Mouse (Mus musculus) heart, postnatal 4 days (tissue): ENCODE results near the gene Hist2h2bb. TPM values are rescaled to one million over a fixed set of nuclear protein-coding genes. Genes with fewer than 3 reads are reported as not detected.
A peak's percentile ranks its signal among the peaks of the same experiment; 100 is the strongest.
"Not testable (repeated sequence)": the region's sequence is repeated elsewhere in the genome, so short reads cannot be mapped to it uniquely, and the experiment has no call there.

Experiments
- DNase-seq: peaks from one replicate; pipeline ENCODE4 v3.0.0; 2021
- total RNA-seq, 2 experiments: library from RNA; stranded (reverse); gene quantifications; 2 replicates each; pipeline ENCODE4 v1.2.3; 2021

The Hist2h2bb gene
- total RNA-seq, 2 experiments from 2014 or later, result 767 to 799 TPM

DNA sequence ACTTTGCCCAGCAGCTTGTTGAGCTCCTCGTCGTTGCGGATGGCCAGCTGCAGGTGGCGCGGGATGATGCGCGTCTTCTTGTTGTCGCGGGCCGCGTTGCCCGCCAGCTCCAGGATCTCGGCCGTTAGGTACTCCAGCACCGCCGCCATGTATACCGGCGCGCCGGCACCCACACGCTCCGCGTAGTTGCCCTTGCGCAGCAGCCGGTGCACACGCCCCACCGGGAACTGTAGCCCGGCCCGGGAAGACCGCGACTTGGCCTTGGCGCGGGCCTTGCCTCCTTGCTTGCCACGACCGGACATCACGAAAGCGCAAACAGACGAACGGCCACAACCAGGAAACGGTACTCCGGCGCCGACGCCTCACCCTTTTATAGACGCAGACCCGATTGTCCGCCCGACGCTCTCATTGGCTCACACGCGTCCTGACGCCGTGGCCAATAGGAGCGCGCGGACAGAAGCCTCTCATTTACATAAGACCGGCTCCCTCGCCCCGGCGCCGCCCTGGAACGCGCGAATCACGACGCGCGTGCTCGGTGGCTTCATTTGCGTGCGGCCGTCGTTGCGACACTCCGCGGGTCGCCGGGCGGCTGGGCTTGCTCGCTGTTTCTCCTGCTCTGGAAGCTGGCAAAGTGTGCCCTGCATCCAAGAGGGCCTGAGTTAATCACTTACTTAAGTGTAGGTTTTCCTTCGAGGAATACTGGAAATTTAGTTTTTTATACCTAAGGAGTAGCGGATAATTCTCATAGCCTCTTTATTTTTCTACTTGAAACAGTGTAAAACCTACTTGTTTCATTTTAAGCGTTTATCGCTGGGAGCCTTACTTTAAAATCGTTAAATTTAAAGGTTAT, 29.4 kb upstream of the Hist2h2bb start, which contains the start of gene Hist2h2aa2:
Gene Hist2h2aa2, minus strand, starts transcription at position 328 of the 850 bp plus-strand sequence.
- DNase-seq, result peak; percentile 96

DNA sequence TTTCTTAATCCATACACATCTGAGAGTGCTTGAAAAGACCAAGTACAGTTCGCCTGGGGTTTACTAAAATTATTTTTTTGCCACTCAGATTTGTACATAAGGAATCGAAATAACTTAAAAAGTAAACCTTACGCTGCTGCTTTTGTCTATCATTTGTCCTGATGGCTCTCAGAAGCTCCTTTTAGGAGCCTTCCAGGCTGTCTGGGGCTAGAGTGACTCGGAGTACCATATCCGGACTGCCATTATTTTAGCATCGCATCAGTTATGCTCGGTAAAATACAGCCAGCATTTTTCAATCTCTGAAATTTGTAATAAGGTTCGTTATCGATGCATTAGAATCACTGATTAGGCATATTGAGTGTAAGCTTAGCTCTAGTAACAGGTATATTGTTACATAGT, 28.8 kb upstream of the Hist2h2bb start:
- no peak for DNase-seq

DNA sequence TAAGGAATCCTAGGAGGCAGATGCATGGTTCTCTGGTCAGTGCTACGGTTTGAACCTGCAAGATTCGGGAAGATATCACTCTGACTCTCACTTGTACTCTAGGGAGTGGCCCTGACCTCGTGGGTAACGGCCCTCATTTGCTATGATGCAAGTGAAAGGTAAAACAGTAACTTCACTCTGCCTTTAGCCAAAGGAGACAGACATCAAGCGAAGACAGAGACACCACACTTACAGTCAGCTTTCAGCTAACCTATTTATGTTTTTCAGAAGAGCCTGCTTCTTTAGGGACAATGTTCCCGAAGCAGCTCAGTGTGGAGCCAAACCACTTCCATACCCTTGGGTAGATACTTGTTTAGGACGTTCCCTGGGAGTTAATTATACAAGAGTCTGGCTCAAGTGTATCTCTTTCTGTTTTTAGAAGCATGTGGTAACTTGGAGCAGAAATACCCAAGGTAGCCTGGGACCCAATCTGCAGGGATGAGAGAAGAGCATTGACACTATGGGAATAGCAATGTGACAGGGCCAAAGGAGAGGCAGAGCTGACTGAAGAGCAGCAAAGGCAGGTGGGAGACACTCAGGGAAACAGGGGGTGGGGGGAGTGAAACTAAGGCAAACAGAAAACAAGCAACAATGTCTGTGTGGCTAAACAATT, 25.5 kb upstream of the Hist2h2bb start:
- no peak for DNase-seq

DNA sequence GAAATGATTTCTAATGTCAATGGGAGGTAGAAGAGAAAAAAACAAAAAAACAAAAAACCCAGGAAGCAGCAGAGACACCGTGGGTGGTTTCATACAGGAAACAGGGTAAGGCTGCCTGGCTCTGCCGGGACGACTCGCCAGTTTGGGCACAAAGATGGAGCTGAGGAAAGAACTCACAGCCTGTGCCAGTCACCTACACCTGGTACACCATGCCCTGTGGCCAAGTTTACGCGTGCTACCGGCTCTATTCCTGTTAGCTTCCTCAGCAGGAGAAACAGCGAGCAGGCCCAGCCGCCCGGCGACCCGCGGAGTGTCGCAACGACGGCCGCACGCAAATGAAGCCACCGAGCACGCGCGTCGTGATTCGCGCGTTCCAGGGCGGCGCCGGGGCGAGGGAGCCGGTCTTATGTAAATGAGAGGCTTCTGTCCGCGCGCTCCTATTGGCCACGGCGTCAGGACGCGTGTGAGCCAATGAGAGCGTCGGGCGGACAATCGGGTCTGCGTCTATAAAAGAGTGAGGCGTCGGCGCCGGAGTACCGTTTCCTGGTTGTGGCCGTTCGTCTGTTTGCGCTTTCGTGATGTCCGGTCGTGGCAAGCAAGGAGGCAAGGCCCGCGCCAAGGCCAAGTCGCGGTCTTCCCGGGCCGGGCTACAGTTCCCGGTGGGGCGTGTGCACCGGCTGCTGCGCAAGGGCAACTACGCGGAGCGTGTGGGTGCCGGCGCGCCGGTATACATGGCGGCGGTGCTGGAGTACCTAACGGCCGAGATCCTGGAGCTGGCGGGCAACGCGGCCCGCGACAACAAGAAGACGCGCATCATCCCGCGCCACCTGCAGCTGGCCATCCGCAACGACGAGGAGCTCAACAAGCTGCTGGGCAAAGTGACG, 24.3 kb upstream of the Hist2h2bb start, which contains the start of gene Hist2h2aa1:
Gene Hist2h2aa1, plus strand, starts transcription at position 495 of the 884 bp plus-strand sequence.
- peak; percentile 84 for DNase-seq

DNA sequence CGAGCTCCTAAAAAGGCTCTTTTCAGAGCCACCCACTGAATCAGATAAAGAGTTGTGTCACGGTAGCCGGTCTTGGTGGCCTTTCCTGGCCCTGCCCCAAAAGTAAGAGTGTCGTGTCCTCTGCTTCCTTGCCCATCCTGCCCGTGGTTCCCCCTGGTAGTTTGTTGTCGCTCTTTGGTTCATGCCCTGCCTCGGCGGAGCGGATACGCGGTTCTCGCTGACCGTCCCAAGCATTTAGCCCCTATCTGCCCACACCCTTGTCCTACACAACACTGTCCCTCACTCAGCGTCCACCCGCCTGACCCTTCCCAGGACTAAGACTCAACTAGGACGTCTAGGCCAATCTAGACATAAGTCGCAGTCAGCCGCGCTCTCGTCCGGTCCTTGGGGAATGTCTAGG, 23.5 kb upstream of the Hist2h2bb start:
- DNase-seq, result not testable (repeated sequence)

DNA sequence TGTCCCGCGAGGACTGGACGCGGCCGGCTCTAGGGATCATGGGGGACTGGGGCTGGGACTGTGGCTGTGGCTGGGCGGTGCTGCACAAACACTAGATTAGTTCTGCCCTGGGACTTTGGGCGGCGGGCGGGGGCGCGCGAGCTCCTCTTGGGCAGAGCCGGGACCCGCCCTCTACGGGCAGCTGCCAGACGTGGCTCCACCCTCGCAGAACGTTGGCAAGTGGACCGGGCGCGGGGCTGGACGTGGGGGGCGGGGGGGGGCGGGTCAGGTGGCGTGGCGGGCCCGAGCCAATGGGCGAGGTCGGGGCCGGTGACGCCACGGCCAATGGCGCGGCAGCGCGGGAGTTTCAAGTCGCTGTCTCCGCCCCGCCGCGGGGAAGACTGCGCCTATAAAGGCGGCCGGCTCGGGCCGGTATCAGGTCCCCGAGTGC, 23.1 kb upstream of the Hist2h2bb start, which contains the start of gene Hist2h3c1:
Gene Hist2h3c1, plus strand, starts transcription at position 259 of the 430 bp plus-strand sequence.
- not testable (repeated sequence) for DNase-seq

DNA sequence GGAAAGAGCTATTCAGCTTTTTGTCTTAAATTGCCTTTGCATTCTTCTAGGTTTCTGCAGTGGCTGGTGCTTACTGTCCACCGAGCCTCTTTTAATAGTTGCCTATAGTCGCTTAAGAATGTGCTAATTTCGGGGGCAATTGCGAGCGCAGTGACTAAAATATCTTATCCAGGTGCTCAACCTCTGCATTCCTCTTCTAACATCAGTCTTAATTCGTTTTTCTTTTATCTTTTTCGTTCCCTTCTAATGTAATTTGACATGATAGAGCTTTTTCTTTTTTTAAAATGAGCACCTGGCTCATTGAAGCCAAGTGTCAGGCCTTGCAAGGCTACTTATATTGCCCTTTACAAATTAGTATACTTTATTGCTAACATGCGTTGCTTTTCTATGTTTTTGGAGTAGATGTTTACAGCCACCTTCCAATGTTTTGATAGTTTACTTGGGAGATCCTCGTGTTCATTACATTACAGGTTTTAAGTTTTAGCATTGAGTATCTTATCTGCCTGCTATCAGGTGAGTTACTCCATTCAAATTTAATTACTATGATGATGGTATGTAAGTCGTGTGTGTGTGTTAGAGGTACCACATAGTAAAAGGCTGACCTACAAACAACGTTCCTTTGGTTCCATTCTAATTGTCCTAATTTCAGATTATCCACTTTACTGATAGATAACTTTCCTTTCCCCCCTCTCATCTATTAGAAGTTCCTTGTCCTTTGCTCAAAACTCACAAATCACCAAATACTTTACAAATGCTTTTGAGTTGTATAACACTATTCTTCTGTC, 22.0 kb upstream of the Hist2h2bb start:
- no peak for DNase-seq

DNA sequence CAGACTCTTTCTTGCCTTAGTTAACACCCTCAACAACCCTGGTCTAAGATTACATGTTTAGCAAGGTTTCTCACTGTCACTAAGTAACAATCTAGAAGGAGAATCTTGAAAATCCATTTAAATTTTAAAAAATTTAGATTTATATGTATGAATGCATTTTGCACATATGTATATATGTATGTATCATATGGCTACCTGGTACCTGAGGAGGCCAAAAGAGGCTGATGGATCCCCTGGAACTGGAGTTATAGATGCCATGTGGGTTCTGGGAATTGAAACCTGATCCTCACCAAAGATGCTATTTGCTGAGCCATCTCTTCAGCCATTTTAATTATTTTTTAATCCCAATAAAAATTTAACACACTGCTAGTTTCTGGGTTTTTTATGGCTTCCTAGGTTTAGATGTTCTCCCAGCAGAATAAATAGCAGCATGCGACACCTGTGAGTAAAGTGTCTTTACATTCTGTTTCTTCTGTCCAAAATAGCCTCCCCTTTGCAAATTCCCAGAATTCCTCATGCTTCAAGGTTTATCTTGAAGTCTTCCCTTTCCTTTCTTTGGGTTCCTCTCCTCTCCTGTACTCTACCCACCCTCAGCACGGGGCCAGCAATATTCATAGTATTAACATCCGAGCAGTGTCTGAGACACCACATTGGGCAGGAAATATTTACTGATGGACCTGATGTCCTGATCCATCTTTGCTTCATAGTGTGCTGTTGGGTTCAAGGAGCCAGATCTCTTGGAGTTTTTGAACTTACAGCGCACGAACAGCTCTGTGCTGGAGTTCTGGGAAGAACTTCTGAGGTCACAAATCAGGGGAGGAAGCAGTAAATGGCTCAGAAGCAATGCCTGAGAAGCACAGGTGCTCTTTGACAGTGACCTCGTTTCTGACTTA, 21.2 kb upstream of the Hist2h2bb start:
- DNase-seq, result no peak

DNA sequence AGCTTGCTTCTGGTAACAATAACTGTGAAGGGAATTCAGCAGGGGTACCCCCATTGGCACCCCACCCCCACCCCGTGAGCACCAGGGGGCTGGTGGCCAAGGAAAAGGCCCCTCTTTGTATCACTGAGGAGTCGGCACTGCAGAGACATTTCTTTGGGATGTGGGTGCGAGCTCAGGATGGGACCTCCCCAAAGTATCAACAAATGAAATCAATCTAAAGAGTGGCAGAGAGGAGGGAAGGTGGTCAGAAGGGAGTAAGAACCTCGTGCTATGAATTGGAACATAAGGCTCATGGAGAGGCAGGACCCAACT, 20.6 kb upstream of the Hist2h2bb start:
- DNase-seq, result no peak

DNA sequence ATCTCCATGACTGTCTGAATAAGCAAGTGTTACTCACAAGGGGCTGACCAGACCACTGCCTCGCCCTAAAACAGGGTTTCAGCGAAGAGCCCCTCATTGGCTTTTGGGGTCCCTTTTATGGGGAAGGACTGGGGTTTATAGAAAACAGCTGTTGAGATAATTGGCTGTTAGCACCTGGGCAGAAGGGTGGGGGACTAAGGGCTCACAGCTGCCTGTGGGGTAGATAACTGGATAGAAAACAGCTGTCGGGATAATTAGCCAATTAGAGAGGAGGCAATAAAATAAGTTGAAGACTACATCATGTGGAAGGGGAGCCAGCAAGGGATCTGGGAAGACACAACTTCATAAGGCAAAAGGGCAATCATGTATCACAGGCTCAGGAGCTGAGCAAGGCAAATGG, 18.7 kb upstream of the Hist2h2bb start:
- DNase-seq, result no peak

DNA sequence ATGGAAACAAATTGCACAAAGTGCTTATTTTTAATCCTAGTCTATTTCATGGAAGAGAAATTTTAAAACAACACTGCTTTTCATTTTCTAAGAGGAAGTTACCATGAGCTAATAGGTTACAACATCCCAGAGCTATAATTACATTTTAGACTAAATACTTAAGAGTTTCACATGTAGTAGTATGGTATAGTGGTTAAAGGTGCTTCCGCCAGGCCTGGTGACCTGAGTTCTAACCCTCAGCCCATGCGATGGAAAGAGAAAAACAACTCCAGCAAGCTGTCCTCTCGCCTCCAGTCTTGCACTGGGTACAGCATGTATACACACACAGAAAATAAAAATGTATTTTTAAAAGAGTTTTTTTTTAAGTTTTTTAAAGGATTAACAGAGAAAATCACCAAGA, 17.8 kb upstream of the Hist2h2bb start:
- no peak for DNase-seq

DNA sequence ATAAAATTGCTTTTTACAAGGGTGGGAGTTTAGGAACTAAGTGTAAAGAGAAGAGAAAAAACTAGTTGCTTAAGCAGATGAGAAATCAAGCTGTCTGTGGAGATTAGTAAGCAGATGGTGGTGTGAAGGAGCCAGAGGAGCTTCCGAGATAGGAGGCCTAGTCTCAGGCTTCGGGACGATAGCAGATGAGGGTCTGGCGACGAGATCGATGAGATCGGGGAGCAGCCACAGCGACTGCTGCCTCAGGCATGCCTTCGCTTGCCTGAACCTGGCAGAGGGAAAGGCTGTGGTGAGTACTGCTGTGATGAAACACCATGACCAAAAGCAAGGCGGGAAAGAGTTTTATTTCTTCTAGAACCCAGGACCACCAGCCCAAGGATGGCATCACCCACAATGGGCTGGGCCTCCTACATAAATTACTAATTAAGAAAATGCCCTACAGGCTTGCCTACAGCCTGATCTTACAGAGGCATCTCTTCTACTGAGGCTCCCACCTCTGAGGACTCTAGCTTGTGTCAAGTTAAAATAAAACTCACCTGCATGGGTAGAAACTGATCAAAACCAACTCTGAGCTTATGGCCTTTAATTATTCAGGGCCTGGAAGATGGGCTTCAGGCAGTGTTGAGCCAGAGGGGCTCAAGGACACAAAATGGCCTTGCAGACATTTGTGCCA, 14.7 kb upstream of the Hist2h2bb start:
- no peak for DNase-seq

DNA sequence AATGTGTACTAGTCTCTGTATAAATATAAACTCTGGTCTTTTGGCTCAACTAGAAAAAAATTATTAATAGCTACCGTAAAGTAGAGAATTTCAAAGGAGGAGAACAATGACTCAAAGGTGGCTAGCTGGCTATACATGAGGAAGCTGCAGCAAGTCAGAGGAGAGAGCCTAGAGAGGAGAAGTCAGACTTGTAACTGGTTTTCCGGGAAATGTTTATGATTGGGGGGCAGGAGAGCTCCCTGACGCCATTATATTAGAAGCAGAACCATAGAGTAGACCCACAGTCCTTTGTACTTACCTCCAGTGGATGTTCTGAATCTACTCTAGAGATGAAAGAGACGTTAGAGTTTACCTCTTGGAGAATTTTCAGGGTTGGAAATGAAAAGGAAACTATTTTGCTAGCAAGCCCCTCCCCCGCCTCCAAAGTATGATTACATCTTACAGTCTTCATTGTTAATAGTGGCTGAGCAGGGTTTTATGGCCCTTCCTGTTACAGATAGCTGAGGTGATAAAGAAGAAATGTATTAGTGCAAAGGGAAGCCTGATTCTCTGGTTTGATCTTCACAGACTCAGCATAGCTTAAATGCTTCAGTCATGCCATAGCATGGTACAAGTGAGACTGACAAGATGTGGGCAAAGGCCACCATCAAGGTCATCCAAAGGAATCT, 13.5 kb upstream of the Hist2h2bb start:
- DNase-seq, result no peak

DNA sequence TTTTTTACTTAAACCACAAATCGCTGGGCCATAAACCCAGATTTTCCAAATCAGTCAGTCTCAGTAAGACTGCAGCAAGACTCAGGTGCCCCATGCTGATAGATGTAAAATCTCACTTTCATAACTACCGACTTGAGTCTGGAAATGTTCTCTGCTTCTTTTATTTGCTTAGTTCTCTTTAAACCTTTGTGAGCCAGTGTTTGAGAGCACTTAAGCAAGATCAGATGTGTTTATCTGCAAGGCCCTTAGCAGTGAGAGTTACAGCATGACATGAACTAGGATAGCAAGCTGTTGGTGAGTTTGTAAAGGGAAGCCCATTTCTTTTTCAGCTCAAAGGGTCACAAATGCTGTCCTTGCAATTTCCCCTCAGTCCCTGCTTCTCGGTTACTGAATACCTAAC, 12.4 kb upstream of the Hist2h2bb start:
- DNase-seq, result no peak

DNA sequence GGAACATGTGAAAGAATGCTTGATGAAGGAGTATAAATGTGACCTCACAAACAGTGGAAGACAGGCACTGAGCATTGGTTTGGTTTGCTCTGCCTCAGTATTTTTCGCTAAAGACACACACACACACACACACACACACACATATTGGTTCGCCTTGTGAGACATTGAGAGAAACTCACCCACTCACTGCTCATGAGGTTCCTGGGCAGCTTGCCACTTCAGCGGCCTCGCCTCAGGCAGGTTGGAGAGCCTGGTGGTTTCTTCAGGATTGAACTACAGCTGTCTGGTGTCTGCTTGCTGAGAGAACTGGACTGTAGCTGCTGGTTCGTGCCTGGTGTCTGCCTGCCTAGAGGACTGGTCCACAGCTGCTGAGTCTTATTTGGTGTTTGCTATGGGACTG, 9.3 kb upstream of the Hist2h2bb start:
- no peak for DNase-seq

DNA sequence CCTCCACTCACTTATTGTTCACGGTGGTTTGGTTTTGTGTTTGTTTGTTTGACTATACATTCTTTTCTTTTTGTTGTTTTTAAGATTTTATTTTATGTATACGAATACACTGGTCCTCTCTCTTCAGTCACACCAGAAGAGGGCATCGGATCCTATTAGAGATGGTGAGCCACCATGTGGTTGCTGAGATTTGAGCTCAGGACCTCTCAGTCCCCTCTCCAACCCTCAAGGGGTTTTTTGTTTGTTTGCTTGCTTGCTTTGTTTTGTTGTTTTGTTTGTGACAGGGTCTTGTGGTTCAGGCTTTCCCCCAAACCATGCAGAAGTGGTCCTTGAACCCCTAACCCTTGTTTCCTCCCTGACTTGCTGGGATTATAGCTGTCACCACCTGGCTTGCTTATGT, 7.9 kb upstream of the Hist2h2bb start:
- DNase-seq, result no peak

DNA sequence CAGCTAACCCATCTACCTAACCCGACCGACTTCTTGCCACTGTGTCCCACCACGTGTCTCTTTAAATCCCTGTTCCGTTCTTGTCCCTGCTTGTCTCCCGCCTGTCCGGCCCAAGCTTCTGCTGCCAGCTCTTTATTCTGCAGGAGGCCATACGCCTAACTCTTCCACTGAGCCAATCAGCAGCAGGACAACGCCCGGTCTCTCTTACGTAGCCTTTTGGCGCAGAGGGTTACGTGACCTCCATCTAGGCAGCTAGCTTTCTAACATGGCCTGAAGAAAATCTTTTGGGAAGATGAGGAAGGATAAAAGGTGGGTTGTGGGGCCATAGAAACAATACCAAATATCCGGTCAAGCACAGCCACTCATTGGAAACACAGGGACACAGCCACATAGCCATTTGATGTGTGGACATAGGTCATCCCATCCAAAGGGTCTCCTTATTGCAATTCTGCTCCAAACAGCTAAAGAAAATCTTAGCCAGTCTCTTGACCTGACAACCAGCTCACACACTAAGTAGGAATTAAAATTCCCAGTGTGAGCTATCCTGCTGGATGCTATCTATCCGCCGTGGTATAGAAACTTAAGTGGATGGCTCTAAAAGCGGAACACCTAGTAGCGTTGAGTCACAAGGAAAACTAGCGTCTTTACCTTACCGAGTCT, 7.2 kb upstream of the Hist2h2bb start:
- peak; percentile 86 for DNase-seq

DNA sequence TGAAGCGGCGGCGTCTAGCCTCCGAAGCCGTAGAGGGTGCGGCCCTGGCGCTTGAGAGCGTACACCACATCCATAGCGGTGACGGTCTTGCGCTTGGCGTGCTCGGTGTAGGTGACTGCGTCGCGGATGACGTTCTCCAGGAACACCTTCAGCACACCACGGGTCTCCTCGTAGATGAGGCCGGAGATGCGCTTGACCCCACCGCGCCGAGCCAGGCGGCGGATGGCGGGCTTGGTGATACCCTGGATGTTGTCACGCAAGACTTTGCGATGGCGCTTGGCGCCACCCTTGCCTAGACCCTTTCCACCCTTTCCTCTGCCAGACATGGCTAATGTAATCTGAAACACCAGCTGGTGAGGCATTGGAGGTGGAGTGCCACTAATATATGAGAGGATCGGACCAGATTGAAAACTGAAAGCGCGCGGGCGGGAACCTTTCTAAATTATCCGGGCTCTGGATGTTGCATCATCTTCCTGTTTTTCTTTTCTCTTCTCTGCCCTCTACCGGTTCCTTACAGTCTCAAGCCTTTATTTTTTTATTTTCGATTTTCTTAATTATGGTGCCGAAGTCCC, 6.5 kb upstream of the Hist2h2bb start, which contains the start of gene Hist2h4:
Gene Hist2h4, minus strand, starts transcription at position 333 of the 572 bp plus-strand sequence.
- peak; percentile 95 for DNase-seq
